Mouse (Mus musculus) urinary bladder, postnatal 14 days (tissue): Measurements from ENCODE around the gene Slc9a9.

Experiments used
- DNase-seq: peaks from one replicate; pipeline ENCODE4 v3.0.0; 2021; ENCODE audit warnings: low spot score

The Slc9a9 gene

DNA sequence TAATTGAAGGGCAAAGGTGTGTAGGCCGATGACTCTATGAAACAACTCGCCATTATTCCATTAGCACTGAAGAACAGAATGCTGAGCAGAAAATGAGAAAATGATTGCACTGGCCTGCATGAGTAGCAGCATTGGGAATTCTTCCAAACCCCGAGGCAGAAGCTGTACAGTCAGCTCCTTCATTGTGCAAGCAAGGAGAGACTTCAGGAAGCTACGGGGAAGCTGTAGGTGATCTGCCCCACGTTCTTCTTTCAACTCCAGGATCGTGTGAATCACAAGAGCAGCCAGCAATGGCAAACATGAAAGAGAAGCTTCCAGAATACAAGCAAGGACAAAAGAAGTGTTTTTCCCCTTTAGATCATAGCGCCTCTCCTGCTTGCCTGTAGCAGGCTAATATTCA lies 538.0 kb downstream of the Slc9a9 start:
- DNase-seq = no peak

DNA sequence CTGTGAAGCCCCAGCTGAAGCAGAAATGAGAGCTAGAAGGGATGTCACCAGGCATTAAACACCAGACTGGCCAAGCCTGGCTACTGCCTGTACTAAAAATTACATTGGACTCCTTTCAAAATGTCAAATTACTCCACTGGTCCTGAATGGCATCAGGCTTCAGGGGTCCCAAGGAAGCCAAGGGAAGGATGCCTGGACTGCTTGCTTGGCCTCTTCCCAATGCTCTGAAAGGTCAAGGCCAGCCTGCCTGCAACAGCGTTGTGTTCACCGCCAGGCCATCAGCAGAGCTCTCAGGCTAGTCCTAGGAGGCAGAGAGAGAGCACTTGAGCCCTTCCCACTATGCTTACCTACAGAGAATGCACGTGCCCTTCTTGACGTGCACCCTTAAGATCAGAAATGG lies 539.0 kb downstream of the Slc9a9 start:
- DNase-seq = no peak

DNA sequence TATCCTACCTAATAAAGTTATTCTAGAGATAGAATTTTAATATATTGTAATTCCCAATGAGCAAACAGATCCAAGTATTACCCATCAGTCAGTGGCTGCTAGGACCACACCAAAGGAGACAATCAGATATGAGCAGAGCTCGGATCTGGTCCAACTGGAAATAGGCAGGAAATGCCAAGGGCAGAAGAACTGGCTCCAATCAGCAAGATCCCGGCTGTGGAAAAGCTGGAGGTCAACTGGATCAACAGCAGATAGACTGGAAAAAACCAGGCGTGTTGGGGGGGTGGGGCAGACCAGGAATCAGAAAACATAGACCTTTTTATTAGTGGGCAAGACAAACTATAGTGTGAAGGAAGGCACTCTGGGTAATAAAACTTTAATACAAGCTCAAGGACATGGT lies 550.3 kb downstream of the Slc9a9 start:
- DNase-seq = no peak

DNA sequence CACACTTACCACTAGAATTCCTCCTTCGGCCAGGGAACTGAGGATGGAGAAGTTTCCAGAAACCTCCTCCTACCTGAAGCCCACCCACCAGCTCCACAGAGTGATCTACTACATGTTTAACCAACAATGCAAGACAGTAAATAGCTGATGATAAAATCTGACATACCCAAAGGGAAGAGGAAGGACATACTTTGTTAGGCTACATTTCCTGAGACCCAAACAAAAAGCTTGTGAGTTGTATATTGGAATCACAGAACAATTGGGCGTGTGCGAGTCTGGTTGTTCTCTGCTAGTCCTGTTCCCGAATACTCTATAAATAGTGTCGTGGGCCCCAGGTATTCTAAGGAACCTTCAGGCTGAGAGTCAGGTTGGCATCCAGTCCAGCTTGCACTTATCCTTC lies 551.6 kb downstream of the Slc9a9 start:
- no peak for DNase-seq

DNA sequence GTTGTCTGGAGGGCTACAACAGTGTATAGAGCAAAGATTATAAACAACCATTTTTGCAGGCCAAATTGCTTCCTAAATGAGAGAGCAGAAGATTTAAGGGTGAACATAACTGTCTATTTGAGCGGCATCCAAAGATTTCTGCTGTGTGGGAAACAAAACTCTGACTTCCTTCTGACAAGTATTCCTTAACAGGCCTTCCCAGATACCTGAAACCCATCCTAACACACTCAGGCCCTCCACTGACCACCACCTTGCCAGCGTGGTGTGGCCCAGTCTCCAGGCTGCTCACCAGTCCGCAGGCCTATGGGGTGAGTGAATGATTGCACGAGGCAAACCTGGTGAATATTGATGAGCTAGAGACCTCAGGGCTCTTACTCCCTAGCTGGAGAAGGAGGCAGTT lies 557.3 kb downstream of the Slc9a9 start:
- no peak for DNase-seq

DNA sequence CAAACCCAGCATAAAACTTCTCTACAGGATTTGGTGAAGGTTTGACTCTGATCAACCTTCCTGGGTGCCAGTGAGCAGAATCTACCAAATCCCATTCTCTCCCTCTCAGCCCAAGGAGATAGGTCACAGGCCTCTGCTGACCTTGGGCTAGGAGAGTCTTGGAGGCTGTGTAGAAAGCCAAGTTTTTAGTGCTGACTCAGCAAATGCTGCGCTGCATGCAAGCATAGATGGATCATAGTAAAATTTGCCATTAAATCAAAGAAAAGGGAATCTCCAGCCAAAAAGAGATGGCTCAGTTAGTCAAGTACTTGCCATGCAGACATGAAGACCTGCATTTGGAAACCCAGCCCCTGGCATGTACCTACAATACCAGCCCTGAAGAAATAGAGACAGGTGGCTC lies 558.4 kb downstream of the Slc9a9 start:
- no peak for DNase-seq

DNA sequence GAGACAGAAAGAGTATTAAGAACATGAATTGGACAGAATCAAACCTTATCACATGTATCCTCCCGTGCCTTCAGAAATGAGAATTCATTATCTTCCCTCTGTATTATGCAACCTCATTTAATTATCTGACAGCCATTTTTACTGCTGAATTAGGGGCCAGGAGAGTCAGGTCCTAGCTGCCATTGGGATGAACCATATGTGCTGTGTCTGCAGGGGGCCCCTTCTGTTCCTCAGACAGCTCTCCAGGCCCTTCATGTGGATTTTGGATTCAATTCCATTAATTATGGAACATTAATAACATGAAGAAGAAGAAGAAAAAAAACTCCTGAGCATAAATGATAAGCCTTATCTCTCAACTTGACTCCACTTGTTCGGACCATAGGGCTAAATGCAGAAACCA lies 559.4 kb downstream of the Slc9a9 start:
- no peak for DNase-seq

GRCm38 (mm10) chr9:95239900-95240299 lies 570.2 kb downstream of the Slc9a9 start:
- no peak for DNase-seq

DNA sequence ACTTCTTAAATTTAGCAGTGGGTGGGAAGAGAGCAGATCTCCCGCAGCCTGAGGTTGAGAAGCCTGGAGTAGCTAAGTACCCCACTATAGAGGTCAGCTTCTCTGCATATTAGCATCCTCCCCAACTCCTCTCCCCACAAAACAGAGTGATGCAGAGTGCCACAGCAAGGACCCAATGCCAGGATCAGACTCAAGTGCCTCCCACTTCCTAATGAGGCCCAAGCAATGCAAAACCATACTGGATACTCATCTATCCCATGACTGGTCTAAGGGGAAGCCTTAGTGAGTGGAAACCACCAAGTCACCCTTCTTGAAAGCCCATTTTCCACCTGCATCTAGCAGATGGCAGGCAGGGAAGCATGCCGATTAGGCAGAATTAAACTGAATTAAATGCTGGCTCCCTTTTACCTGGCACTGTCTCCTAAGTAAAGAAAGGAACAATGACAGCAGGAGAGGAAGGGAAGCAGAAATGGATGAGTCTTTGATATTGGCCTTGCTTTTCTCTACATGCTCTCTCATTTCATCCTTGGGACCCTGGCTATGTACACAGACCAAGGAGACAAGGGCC lies 573.0 kb downstream of the Slc9a9 start:
- no peak for DNase-seq

GRCm38 (mm10) chr9:95254162-95254561 lies 584.5 kb downstream of the Slc9a9 start:
- DNase-seq = no peak

GRCm38 (mm10) chr9:95255844-95256243 lies 586.1 kb downstream of the Slc9a9 start:
- DNase-seq = no peak

- no peak for DNase-seq
These were observed 587.1 kb downstream of the Slc9a9 start for GRCm38 (mm10) chr9:95256680-95257316.

DNA sequence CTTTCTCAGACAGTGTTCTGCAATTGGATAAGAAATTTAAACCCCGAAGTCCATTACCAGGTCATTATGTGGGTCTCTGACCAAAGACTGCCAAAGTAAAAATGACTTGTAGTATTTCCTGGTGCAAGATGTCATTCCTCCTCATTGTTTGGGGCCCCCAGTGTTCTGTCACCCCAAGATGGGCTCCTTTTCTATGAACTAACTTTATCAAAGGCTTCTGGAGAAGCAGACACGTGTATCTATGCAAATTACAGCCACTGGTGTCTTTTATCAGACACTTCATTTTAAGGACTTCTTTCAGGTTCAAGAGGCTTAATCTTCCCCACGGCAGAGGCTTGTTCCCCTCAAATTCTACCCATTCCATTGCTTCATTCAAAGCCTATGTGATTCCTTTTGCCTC lies 593.1 kb downstream of the Slc9a9 start:
- DNase-seq = no peak

- no peak for DNase-seq
These were observed 594.3 kb downstream of the Slc9a9 start for GRCm38 (mm10) chr9:95263867-95264509.

GRCm38 (mm10) chr9:95266179-95266578 lies 596.5 kb downstream of the Slc9a9 start:
- DNase-seq = no peak

DNA sequence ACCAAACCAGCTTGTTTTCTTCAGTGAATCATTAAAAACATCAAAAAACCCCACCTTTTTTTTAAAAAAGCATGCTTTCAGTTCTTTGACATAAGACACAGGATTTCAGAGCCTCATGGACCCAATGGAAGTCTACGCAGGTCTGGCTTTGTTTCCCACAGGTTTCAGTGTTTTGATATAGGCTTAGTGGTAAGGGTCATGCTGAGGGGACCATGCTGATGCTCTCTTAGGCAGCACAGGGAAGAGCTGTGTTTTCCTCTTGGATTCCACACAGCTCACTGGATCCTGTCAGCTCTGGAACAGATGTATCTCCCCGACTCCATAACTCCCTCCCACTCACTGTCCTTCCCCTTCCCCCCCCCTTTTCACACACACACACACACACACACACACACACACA lies 597.2 kb downstream of the Slc9a9 start:
- DNase-seq = no peak

- DNase-seq = peak; percentile 12
These were observed 610.1 kb downstream of the Slc9a9 start for GRCm38 (mm10) chr9:95279590-95280344.
